Mouse (Mus musculus): ENCODE results near the gene Aen. TPM values are rescaled to one million over a fixed set of nuclear protein-coding genes. Genes with fewer than 3 reads are reported as not detected.

Gene Aen
- polyA plus RNA-seq, 1 experiment from 2014 or later = 31.4 TPM

- H3K4me1 ChIP-seq (ENCODE audit: control insufficient read depth, insufficient read depth, low read length) = peaks cover 14% of the 10 kb centered on the region
- H3K4me2 ChIP-seq (ENCODE audit: low read depth, low read length) = no peak overlapping the region
- no peak for ATAC-seq (replicated peaks; ENCODE audit: extremely low read depth, insufficient read depth, low FRiP score)
- H3K27ac ChIP-seq (ENCODE audit: low read length) = no peak overlapping the region
- no peak overlapping the region for H3K9ac ChIP-seq (ENCODE audit: low read length)
- H3K27me3 ChIP-seq (ENCODE audit: control insufficient read depth, insufficient read depth, low read length) = no peaks in the 10 kb centered on the region
- H3K36me3 ChIP-seq (ENCODE audit: control insufficient read depth, insufficient read depth) = peaks cover 11% of the 10 kb centered on the region
- 45% methylated on average over 6 of the region's 6 CpGs for WGBS
- H3K4me3 ChIP-seq (ENCODE audit: low read length) = no peak overlapping the region
- no peaks in the 10 kb centered on the region for H3K9me3 ChIP-seq (replicated peaks; ENCODE audit: control insufficient read depth, low read length)
Measured at GRCm38 (mm10) chr7:78910336-78911098, 14.9 kb downstream of the Aen start.

- Histone ChIP-seq H3K4me1 (ENCODE audit: control insufficient read depth, insufficient read depth, low read length) (peaks cover 14% of the 10 kb centered on the region), H3K9me3 (replicated peaks; ENCODE audit: control insufficient read depth, low read length) (no peaks in the 10 kb centered on the region), H3K4me2 (ENCODE audit: low read depth, low read length) (no peak overlapping the region), H3K9ac (ENCODE audit: low read length) (no peak overlapping the region), H3K4me3 (ENCODE audit: low read length) (no peak overlapping the region), H3K36me3 (ENCODE audit: control insufficient read depth, insufficient read depth) (peaks cover 10% of the 10 kb centered on the region), H3K27ac (ENCODE audit: low read length) (no peak overlapping the region), H3K27me3 (ENCODE audit: control insufficient read depth, insufficient read depth, low read length) (no peaks in the 10 kb centered on the region)
- WGBS = 85% methylated on average over 4 of the region's 4 CpGs
- no peak for ATAC-seq (replicated peaks; ENCODE audit: extremely low read depth, insufficient read depth, low FRiP score)
Measured at GRCm38 (mm10) chr7:78911209-78911608, 15.6 kb downstream of the Aen start.

- 15% methylated on average over 20 of the region's 20 CpGs for WGBS
- Histone ChIP-seq H3K9me3 (replicated peaks; ENCODE audit: control insufficient read depth, low read length) (no peaks in the 10 kb centered on the region), H3K4me1 (ENCODE audit: control insufficient read depth, insufficient read depth, low read length) (peaks cover 14% of the 10 kb centered on the region), H3K4me2 (ENCODE audit: low read depth, low read length) (peak overlapping the region; percentile 65), H3K36me3 (ENCODE audit: control insufficient read depth, insufficient read depth) (peaks cover 2% of the 10 kb centered on the region; the same call in 1 of the 2 replicates), H3K27ac (ENCODE audit: low read length) (no peak overlapping the region), H3K9ac (ENCODE audit: low read length) (peak overlapping the region; percentile 64), H3K4me3 (ENCODE audit: low read length) (peak overlapping the region; percentile 42), H3K27me3 (ENCODE audit: control insufficient read depth, insufficient read depth, low read length) (no peaks in the 10 kb centered on the region)
- no peak for ATAC-seq (replicated peaks; ENCODE audit: extremely low read depth, insufficient read depth, low FRiP score)
Measured at GRCm38 (mm10) chr7:78912253-78912973, 16.8 kb downstream of the Aen start.

GRCm38 (mm10) chr7:78912974-78913474 is 17.4 kb downstream of the Aen start, which contains the start of gene Isg20:
Isg20 (plus strand) TSS chr7:78913424.
- H3K27ac ChIP-seq (ENCODE audit: low read length) = no peak within 1 kb of the TSS
- peaks cover 14% of the 10 kb centered on the region for H3K4me1 ChIP-seq (ENCODE audit: control insufficient read depth, insufficient read depth, low read length)
- H3K27me3 ChIP-seq (ENCODE audit: control insufficient read depth, insufficient read depth, low read length) = no peaks in the 10 kb centered on the region
- no peak for ATAC-seq (replicated peaks; ENCODE audit: extremely low read depth, insufficient read depth, low FRiP score)
- peak within 1 kb of the TSS; percentile 64 for H3K9ac ChIP-seq (ENCODE audit: low read length)
- H3K4me2 ChIP-seq (ENCODE audit: low read depth, low read length) = peak within 1 kb of the TSS; percentile 65
- WGBS = 71% methylated on average over 5 of the region's 5 CpGs
- peaks cover 2% of the 10 kb centered on the region; the same call in 1 of the 2 replicates for H3K36me3 ChIP-seq (ENCODE audit: control insufficient read depth, insufficient read depth)
- H3K4me3 ChIP-seq (ENCODE audit: low read length) = peak within 1 kb of the TSS; percentile 42
- H3K9me3 ChIP-seq (replicated peaks; ENCODE audit: control insufficient read depth, low read length) = no peaks in the 10 kb centered on the region

GRCm38 (mm10) chr7:78913649-78914544 is 18.2 kb downstream of the Aen start:
- ATAC-seq (replicated peaks; ENCODE audit: extremely low read depth, insufficient read depth, low FRiP score) = peak; percentile 20
- WGBS = 60% methylated on average over 19 of the region's 19 CpGs
- Histone ChIP-seq H3K4me3 (ENCODE audit: low read length) (peak overlapping the region; percentile 38), H3K27me3 (ENCODE audit: control insufficient read depth, insufficient read depth, low read length) (no peaks in the 10 kb centered on the region), H3K4me1 (ENCODE audit: control insufficient read depth, insufficient read depth, low read length) (peaks cover 14% of the 10 kb centered on the region), H3K9ac (ENCODE audit: low read length) (peak overlapping the region; percentile 38; the same call in 1 of the 2 replicates), H3K4me2 (ENCODE audit: low read depth, low read length) (peak overlapping the region; percentile 55), H3K9me3 (replicated peaks; ENCODE audit: control insufficient read depth, low read length) (no peaks in the 10 kb centered on the region), H3K27ac (ENCODE audit: low read length) (no peak overlapping the region), H3K36me3 (ENCODE audit: control insufficient read depth, insufficient read depth) (peaks cover 2% of the 10 kb centered on the region; the same call in 1 of the 2 replicates)

- Histone ChIP-seq H3K4me3 (ENCODE audit: low read length) (no peak overlapping the region), H3K27me3 (ENCODE audit: control insufficient read depth, insufficient read depth, low read length) (no peaks in the 10 kb centered on the region), H3K4me1 (ENCODE audit: control insufficient read depth, insufficient read depth, low read length) (peaks cover 14% of the 10 kb centered on the region), H3K9ac (ENCODE audit: low read length) (no peak overlapping the region), H3K27ac (ENCODE audit: low read length) (no peak overlapping the region), H3K36me3 (ENCODE audit: control insufficient read depth, insufficient read depth) (no peaks in the 10 kb centered on the region), H3K9me3 (replicated peaks; ENCODE audit: control insufficient read depth, low read length) (no peaks in the 10 kb centered on the region), H3K4me2 (ENCODE audit: low read depth, low read length) (no peak overlapping the region)
- WGBS = 72% methylated on average over 3 of the region's 3 CpGs
- no peak for ATAC-seq (replicated peaks; ENCODE audit: extremely low read depth, insufficient read depth, low FRiP score)
Measured at GRCm38 (mm10) chr7:78914545-78914845, 18.8 kb downstream of the Aen start.

GRCm38 (mm10) chr7:78914896-78915510 is 19.3 kb downstream of the Aen start:
- H3K27me3 ChIP-seq (ENCODE audit: control insufficient read depth, insufficient read depth, low read length) = no peaks in the 10 kb centered on the region
- WGBS = 82% methylated on average over 11 of the region's 11 CpGs
- H3K27ac ChIP-seq (ENCODE audit: low read length) = no peak overlapping the region
- ATAC-seq (replicated peaks; ENCODE audit: extremely low read depth, insufficient read depth, low FRiP score) = no peak
- peaks cover 14% of the 10 kb centered on the region for H3K4me1 ChIP-seq (ENCODE audit: control insufficient read depth, insufficient read depth, low read length)
- no peaks in the 10 kb centered on the region for H3K36me3 ChIP-seq (ENCODE audit: control insufficient read depth, insufficient read depth)
- H3K4me2 ChIP-seq (ENCODE audit: low read depth, low read length) = no peak overlapping the region
- H3K4me3 ChIP-seq (ENCODE audit: low read length) = no peak overlapping the region
- no peaks in the 10 kb centered on the region for H3K9me3 ChIP-seq (replicated peaks; ENCODE audit: control insufficient read depth, low read length)
- H3K9ac ChIP-seq (ENCODE audit: low read length) = no peak overlapping the region

- no peak overlapping the region for H3K27ac ChIP-seq (ENCODE audit: low read length)
- H3K4me3 ChIP-seq (ENCODE audit: low read length) = no peak overlapping the region
- no peaks in the 10 kb centered on the region; the same call in 1 of the 2 replicates for H3K27me3 ChIP-seq (ENCODE audit: control insufficient read depth, insufficient read depth, low read length)
- H3K36me3 ChIP-seq (ENCODE audit: control insufficient read depth, insufficient read depth) = no peaks in the 10 kb centered on the region
- H3K9ac ChIP-seq (ENCODE audit: low read length) = no peak overlapping the region
- H3K4me2 ChIP-seq (ENCODE audit: low read depth, low read length) = no peak overlapping the region
- peak; percentile 24; the same call in 1 of the 2 replicates for ATAC-seq (replicated peaks; ENCODE audit: extremely low read depth, insufficient read depth, low FRiP score)
- 40% methylated on average over 4 of the region's 4 CpGs for WGBS
- peaks cover 3% of the 10 kb centered on the region for H3K4me1 ChIP-seq (ENCODE audit: control insufficient read depth, insufficient read depth, low read length)
- H3K9me3 ChIP-seq (replicated peaks; ENCODE audit: control insufficient read depth, low read length) = no peaks in the 10 kb centered on the region
Measured at GRCm38 (mm10) chr7:78918686-78919085, 23.0 kb downstream of the Aen start.

Measured in heart, embryonic 16.5 days (tissue).